Mouse (Mus musculus) spleen, adult 2 months (tissue): ENCODE measurements at regions not wholly inside any gene's neighbourhood (a gene's known extent, or its start where the extent isn't known, plus 50 kb on each side); places are given as distances from the start of the nearest gene placed in this dataset.
"Not testable (repeated sequence)": the region's sequence is repeated elsewhere in the genome, so short reads cannot be mapped to it uniquely, and the experiment has no call there.

ENCODE experiments used
- DNase-seq, 2 experiments: peaks; one replicate each; pipeline versions ENCODE4 v3.0.0 to v3.0.0-alpha.2; 2012 to 2021; ENCODE audit warnings: low spot score in 2 of 2, low read depth in 1 of 2
- H3K27ac ChIP-seq: fragments of 200-500 bp; 2 replicates; pipeline ENCODE4 v1.5.1; 2012; ENCODE audit warnings: low read length, inconsistent platforms; ENCODE audit not compliant: insufficient read depth
- H3K27me3 ChIP-seq: fragments of 200-500 bp; 2 replicates; pipeline ENCODE4 v1.6.1; 2012; ENCODE audit warnings: mild to moderate bottlenecking, moderate library complexity, low read length, inconsistent platforms; ENCODE audit not compliant: control insufficient read depth, insufficient read depth
- H3K36me3 ChIP-seq: fragments of 200-500 bp; 2 replicates; pipeline ENCODE4 v1.6.1; 2012; ENCODE audit warnings: mild to moderate bottlenecking, low read length, inconsistent platforms; ENCODE audit not compliant: control insufficient read depth, insufficient read depth
- H3K4me1 ChIP-seq: fragments of 200-500 bp; 2 replicates; pipeline ENCODE4 v1.6.1; 2011; ENCODE audit warnings: inconsistent platforms; ENCODE audit not compliant: control insufficient read depth, insufficient read depth, insufficient read length
- H3K4me3 ChIP-seq: fragments of 200-500 bp; 2 replicates; pipeline ENCODE4 v1.5.1; 2011; ENCODE audit warnings: mild to moderate bottlenecking, inconsistent platforms; ENCODE audit not compliant: insufficient read depth, insufficient read length; ENCODE audit errors: extremely low read depth
- CTCF ChIP-seq: fragments of 200-500 bp; IDR thresholded peaks from 2 replicates; pipeline ENCODE4 v1.5.1; 2011; ENCODE audit warnings: mild to moderate bottlenecking, inconsistent platforms; ENCODE audit not compliant: insufficient read depth, insufficient read length, insufficient replicate concordance; ENCODE audit errors: extremely low read depth
- POLR2A ChIP-seq: fragments of 200-500 bp; IDR thresholded peaks from 2 replicates; pipeline ENCODE4 v1.6.1; 2011; ENCODE audit warnings: low read depth, low read length, inconsistent platforms
- WGBS: fragments of 180-500 bp; shearing (Covaris S2); methylation state at CpG from one replicate; pipeline ENCODE4 v1.1.7; 2018; 5-methylcytosine and 5-hydroxymethylcytosine counted together

GRCm38 (mm10) chr13:28844495-28844894, 109.0 kb downstream of the Sox4 start:
- 90% methylated on average over 3 of the region's 3 CpGs for WGBS
- Histone ChIP-seq H3K4me3 (no peak overlapping the region), H3K4me1 (peaks cover 8% of the 10 kb centered on the region), H3K36me3 (no peaks in the 10 kb centered on the region), H3K27me3 (no peaks in the 10 kb centered on the region), H3K27ac (no peak overlapping the region)
- TF ChIP-seq CTCF (no peak), POLR2A (no peak)
- DNase-seq = no peak

GRCm38 (mm10) chr13:28842811-28843210, 110.7 kb downstream of the Sox4 start:
- WGBS = 34% methylated on average over 3 of the region's 3 CpGs
- DNase-seq = no peak
- TF ChIP-seq CTCF (no peak), POLR2A (no peak)
- no peak overlapping the region; the same call in 1 of the 2 replicates for H3K27ac ChIP-seq
- H3K27me3 ChIP-seq = no peaks in the 10 kb centered on the region
- H3K36me3 ChIP-seq = no peaks in the 10 kb centered on the region
- peaks cover 11% of the 10 kb centered on the region for H3K4me1 ChIP-seq
- H3K4me3 ChIP-seq = no peak overlapping the region

GRCm38 (mm10) chr13:28840142-28840541, 113.4 kb downstream of the Sox4 start:
- TF ChIP-seq POLR2A = no peak
- no peak for TF ChIP-seq CTCF
- peaks cover 11% of the 10 kb centered on the region for H3K4me1 ChIP-seq
- no peaks in the 10 kb centered on the region for H3K27me3 ChIP-seq
- no peak for DNase-seq
- 76% methylated on average over 5 of the region's 5 CpGs for WGBS
- H3K4me3 ChIP-seq = no peak overlapping the region
- no peaks in the 10 kb centered on the region for H3K36me3 ChIP-seq
- no peak overlapping the region for H3K27ac ChIP-seq

GRCm38 (mm10) chr13:28839084-28839483, 114.4 kb downstream of the Sox4 start:
- H3K4me1 ChIP-seq = peaks cover 11% of the 10 kb centered on the region
- H3K36me3 ChIP-seq = no peaks in the 10 kb centered on the region
- TF ChIP-seq POLR2A (no peak), CTCF (no peak)
- no peak overlapping the region for H3K4me3 ChIP-seq
- no peaks in the 10 kb centered on the region for H3K27me3 ChIP-seq
- 12% methylated on average over 6 of the region's 6 CpGs for WGBS
- DNase-seq = no peak
- no peak overlapping the region for H3K27ac ChIP-seq

GRCm38 (mm10) chr13:28838216-28838615, 115.3 kb downstream of the Sox4 start:
- TF ChIP-seq CTCF (no peak), POLR2A (no peak)
- Histone ChIP-seq H3K27ac (no peak overlapping the region), H3K27me3 (no peaks in the 10 kb centered on the region), H3K4me1 (peaks cover 7% of the 10 kb centered on the region), H3K4me3 (no peak overlapping the region), H3K36me3 (no peaks in the 10 kb centered on the region)
- WGBS = 54% methylated on average over 3 of the region's 3 CpGs
- no peak for DNase-seq

GRCm38 (mm10) chr13:28837196-28837595, 116.3 kb downstream of the Sox4 start:
- H3K4me1 ChIP-seq, H3K27me3 ChIP-seq, DNase-seq, H3K36me3 ChIP-seq, H3K27ac ChIP-seq, H3K4me3 ChIP-seq: not testable (repeated sequence)
- 86% methylated on average over 3 of the region's 3 CpGs for WGBS

GRCm38 (mm10) chr13:28833700-28834065, 119.8 kb downstream of the Sox4 start:
- 75% methylated on average over 1 of the region's 1 CpGs for WGBS
- no peak for TF ChIP-seq CTCF
- TF ChIP-seq POLR2A = no peak
- Histone ChIP-seq H3K27ac (no peak overlapping the region), H3K36me3 (no peaks in the 10 kb centered on the region), H3K4me1 (peaks cover 4% of the 10 kb centered on the region; the same call in 1 of the 2 replicates), H3K27me3 (no peaks in the 10 kb centered on the region), H3K4me3 (no peak overlapping the region)
- DNase-seq = no peak
